Mouse (Mus musculus): ENCODE results near the gene Siah1a. TPM values are rescaled to one million over a fixed set of nuclear protein-coding genes. Genes with fewer than 3 reads are reported as not detected.

Siah1a gene
- polyA plus RNA-seq, 1 experiment from 2014 or later: 26.3 TPM

DNA sequence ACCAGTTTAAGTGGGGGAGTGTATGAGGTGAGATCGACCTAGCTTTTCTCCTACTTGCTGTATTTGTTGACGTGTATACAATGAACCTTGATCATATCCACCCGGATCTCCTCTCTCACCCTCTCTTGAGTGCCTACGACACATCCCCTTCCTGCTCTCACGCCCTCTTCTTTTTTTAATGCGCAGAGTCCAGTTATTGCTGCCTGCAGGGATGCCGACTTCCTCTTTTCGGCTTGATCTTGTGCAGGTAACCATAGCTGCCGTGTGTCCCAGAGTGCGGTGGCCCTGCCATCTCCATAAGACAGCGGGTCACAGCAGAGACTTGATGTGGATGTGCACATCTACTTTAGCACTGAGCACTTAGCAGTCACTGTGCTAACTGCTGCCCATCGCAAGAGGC is 46.3 kb downstream of the Siah1a start:
- Histone ChIP-seq H3K4me3 (ENCODE audit: low read depth, low read length) (no peak overlapping the region), H3K9me3 (ENCODE audit: control insufficient read depth) (no peaks in the 10 kb centered on the region), H3K9ac (ENCODE audit: low read depth, low read length) (no peak overlapping the region), H3K4me1 (replicated peaks; ENCODE audit: control insufficient read depth, insufficient read depth, low read length) (no peaks in the 10 kb centered on the region), H3K27ac (ENCODE audit: low read depth, low read length) (no peak overlapping the region), H3K27me3 (replicated peaks; ENCODE audit: control insufficient read depth, insufficient read depth, low read length) (no peaks in the 10 kb centered on the region), H3K36me3 (ENCODE audit: control insufficient read depth, insufficient read depth) (peaks cover 26% of the 10 kb centered on the region; the same call in 1 of the 2 replicates), H3K4me2 (replicated peaks; ENCODE audit: low read depth) (no peak overlapping the region)
- no peak for ATAC-seq
- no peak for TF ChIP-seq CTCF (IDR thresholded peaks at IDR 0.05; ENCODE audit: low read depth)
- 79% methylated on average over 12 of the region's 12 CpGs for WGBS

DNA sequence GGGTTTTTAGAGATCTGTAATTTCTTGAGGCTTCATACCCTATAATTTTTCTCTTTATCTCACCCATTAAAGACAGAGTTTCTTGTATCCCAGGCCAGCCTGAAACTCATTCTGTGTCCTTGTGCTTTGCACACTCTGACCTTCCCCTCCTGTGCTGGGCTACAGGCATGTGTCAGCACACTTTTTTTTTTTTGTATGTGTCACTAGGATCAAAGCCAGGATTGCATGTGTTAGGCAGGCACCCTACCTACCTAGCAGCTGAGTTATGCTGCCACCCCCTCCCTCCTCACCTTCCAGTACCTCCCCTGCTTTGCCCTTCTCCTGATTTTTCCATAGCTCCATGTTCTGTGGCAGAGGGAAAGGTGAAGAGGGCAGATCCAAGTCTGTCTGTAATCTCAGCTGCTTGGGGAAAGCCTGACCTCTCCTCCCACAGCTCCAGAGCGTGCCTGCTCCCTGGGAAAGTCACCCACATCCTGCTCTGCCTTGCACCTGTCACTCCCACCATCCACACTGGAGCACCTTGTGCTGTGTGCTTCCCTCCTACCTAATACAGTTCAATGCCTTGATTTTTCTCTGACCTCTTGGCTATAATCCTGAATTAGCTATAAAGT is 46.8 kb downstream of the Siah1a start:
- Histone ChIP-seq H3K27ac (ENCODE audit: low read depth, low read length) (no peak overlapping the region), H3K9ac (ENCODE audit: low read depth, low read length) (no peak overlapping the region), H3K4me2 (replicated peaks; ENCODE audit: low read depth) (no peak overlapping the region), H3K36me3 (ENCODE audit: control insufficient read depth, insufficient read depth) (peaks cover 26% of the 10 kb centered on the region; the same call in 1 of the 2 replicates), H3K9me3 (ENCODE audit: control insufficient read depth) (no peaks in the 10 kb centered on the region), H3K4me1 (replicated peaks; ENCODE audit: control insufficient read depth, insufficient read depth, low read length) (no peaks in the 10 kb centered on the region), H3K27me3 (replicated peaks; ENCODE audit: control insufficient read depth, insufficient read depth, low read length) (no peaks in the 10 kb centered on the region), H3K4me3 (ENCODE audit: low read depth, low read length) (no peak overlapping the region)
- TF ChIP-seq CTCF (IDR thresholded peaks at IDR 0.05; ENCODE audit: low read depth): no peak
- ATAC-seq: no peak
- WGBS: 50% methylated on average over 1 of the region's 1 CpGs

DNA sequence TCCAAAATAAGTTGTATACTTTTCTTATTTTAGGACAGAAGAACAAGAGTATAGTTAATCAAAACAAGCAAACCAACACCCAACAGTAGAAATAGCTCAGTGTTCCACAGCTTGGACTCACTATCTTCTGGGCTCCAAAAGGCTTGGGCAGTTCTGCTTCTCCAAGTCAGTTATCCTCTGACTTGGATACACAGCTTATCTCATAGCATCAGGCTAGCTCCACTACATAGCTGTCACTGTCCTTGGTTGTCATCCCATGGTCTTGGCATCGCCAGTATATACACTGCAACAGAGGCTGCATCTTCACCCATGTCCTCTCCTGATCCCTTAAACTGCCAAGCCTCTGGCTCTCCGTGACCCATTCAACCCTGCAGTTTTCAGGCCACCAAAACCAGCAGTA is 50.0 kb downstream of the Siah1a start:
- no peak overlapping the region for H3K9ac ChIP-seq (ENCODE audit: low read depth, low read length)
- H3K27me3 ChIP-seq (replicated peaks; ENCODE audit: control insufficient read depth, insufficient read depth, low read length): no peaks in the 10 kb centered on the region
- H3K4me2 ChIP-seq (replicated peaks; ENCODE audit: low read depth): no peak overlapping the region
- H3K4me1 ChIP-seq (replicated peaks; ENCODE audit: control insufficient read depth, insufficient read depth, low read length): no peaks in the 10 kb centered on the region
- no peak for TF ChIP-seq CTCF (IDR thresholded peaks at IDR 0.05; ENCODE audit: low read depth)
- peaks cover 29% of the 10 kb centered on the region; the same call in 1 of the 2 replicates for H3K36me3 ChIP-seq (ENCODE audit: control insufficient read depth, insufficient read depth)
- WGBS: 93% methylated on average over 2 of the region's 2 CpGs
- H3K27ac ChIP-seq (ENCODE audit: low read depth, low read length): no peak overlapping the region
- no peaks in the 10 kb centered on the region for H3K9me3 ChIP-seq (ENCODE audit: control insufficient read depth)
- no peak for ATAC-seq
- no peak overlapping the region for H3K4me3 ChIP-seq (ENCODE audit: low read depth, low read length)

DNA sequence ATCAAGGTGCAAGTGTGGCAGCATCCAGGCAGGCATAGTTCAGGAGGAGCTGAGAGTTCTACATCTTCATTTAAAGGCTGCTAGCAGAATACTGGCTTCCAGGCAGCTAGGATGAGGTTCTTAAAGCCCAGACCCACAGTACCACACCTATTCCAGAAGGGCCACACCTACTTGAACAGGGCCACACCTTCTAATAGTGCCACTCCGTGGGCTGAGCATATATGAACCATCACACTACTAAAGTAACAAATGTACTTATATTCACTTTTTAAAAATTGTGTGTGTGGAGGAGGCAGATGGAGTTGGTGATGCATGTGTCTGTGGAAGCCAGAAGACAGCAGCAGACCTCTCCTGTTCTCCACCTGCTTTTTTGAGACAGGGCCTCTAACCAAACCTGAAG is 51.7 kb downstream of the Siah1a start:
- H3K4me3 ChIP-seq (ENCODE audit: low read depth, low read length): no peak overlapping the region
- no peaks in the 10 kb centered on the region for H3K27me3 ChIP-seq (replicated peaks; ENCODE audit: control insufficient read depth, insufficient read depth, low read length)
- WGBS: 45% methylated on average over 1 of the region's 1 CpGs
- TF ChIP-seq CTCF (IDR thresholded peaks at IDR 0.05; ENCODE audit: low read depth): no peak
- no peaks in the 10 kb centered on the region for H3K4me1 ChIP-seq (replicated peaks; ENCODE audit: control insufficient read depth, insufficient read depth, low read length)
- no peak overlapping the region for H3K4me2 ChIP-seq (replicated peaks; ENCODE audit: low read depth)
- H3K36me3 ChIP-seq (ENCODE audit: control insufficient read depth, insufficient read depth): peaks cover 16% of the 10 kb centered on the region; the same call in 1 of the 2 replicates
- no peak for ATAC-seq
- H3K27ac ChIP-seq (ENCODE audit: low read depth, low read length): no peak overlapping the region
- H3K9me3 ChIP-seq (ENCODE audit: control insufficient read depth): no peaks in the 10 kb centered on the region
- H3K9ac ChIP-seq (ENCODE audit: low read depth, low read length): no peak overlapping the region

DNA sequence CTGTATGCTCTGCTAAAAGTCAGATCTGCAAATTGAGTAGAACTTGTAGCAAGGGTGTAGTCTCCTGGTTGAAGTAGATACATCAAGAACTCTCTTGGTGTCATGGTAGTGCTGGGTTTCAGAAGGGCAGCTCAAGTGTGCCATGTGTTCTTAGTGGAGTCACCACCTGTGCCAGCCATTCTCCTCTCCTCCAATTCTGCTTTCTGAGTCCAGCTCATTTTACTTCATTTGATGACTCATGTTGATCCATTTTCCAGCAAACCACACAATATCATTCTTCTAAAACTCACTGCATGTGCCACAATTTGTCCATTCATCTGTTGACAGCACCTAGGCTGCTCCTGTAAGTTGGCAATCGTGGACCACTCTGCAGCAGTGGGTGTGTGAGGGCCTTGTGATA is 53.6 kb downstream of the Siah1a start:
- H3K4me1 ChIP-seq (replicated peaks; ENCODE audit: control insufficient read depth, insufficient read depth, low read length): no peaks in the 10 kb centered on the region
- H3K27ac ChIP-seq (ENCODE audit: low read depth, low read length): no peak overlapping the region
- no peak for TF ChIP-seq CTCF (IDR thresholded peaks at IDR 0.05; ENCODE audit: low read depth)
- no peak overlapping the region for H3K4me2 ChIP-seq (replicated peaks; ENCODE audit: low read depth)
- no peak overlapping the region for H3K9ac ChIP-seq (ENCODE audit: low read depth, low read length)
- H3K27me3 ChIP-seq (replicated peaks; ENCODE audit: control insufficient read depth, insufficient read depth, low read length): no peaks in the 10 kb centered on the region
- peaks cover 15% of the 10 kb centered on the region; the same call in 1 of the 2 replicates for H3K36me3 ChIP-seq (ENCODE audit: control insufficient read depth, insufficient read depth)
- no peak for ATAC-seq
- H3K4me3 ChIP-seq (ENCODE audit: low read depth, low read length): no peak overlapping the region
- WGBS: 88% methylated on average over 1 of the region's 1 CpGs
- no peaks in the 10 kb centered on the region for H3K9me3 ChIP-seq (ENCODE audit: control insufficient read depth)

DNA sequence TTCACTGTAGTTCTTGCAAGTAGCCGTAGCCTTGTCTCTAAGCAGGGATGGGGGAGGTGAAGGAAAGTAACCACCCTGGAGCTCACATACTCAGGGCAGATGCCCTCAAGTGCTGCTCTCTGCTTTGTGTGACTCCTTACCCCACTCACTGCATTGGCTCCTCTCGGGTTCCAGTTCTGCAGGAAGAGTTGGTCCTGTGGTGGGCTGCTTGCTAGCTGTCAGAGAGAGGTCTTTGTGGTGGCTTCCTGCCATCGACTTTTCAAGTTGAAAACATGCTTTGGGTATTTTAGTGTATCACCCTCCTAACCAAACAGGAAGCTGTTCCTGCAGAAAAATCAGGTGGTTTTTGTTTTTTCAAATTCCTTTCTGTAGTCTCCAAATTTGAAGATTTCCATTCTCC is 59.1 kb downstream of the Siah1a start:
- ATAC-seq: no peak
- no peak overlapping the region for H3K9ac ChIP-seq (ENCODE audit: low read depth, low read length)
- H3K9me3 ChIP-seq (ENCODE audit: control insufficient read depth): no peaks in the 10 kb centered on the region
- H3K4me2 ChIP-seq (replicated peaks; ENCODE audit: low read depth): no peak overlapping the region
- no peaks in the 10 kb centered on the region for H3K4me1 ChIP-seq (replicated peaks; ENCODE audit: control insufficient read depth, insufficient read depth, low read length)
- TF ChIP-seq CTCF (IDR thresholded peaks at IDR 0.05; ENCODE audit: low read depth): no peak
- H3K27ac ChIP-seq (ENCODE audit: low read depth, low read length): no peak overlapping the region
- H3K36me3 ChIP-seq (ENCODE audit: control insufficient read depth, insufficient read depth): peaks cover 3% of the 10 kb centered on the region; the same call in 1 of the 2 replicates
- no peaks in the 10 kb centered on the region for H3K27me3 ChIP-seq (replicated peaks; ENCODE audit: control insufficient read depth, insufficient read depth, low read length)
- WGBS: 87% methylated on average over 3 of the region's 3 CpGs
- no peak overlapping the region for H3K4me3 ChIP-seq (ENCODE audit: low read depth, low read length)

Other genes starting within 250 kb of the Siah1a start
- 0.07 TPM in 1 of 2 replicates, not detected in the other for gene Abcc12, start 165.2 kb downstream of the Siah1a start, polyA plus RNA-seq (2015; fragmentation: Nextera tagmentation; extraction: Ambion mirVana)
- 53.5 and 56.7 TPM in 2 replicates for gene Lonp2, start 121.9 kb downstream of the Siah1a start, polyA plus RNA-seq (2015; fragmentation: Nextera tagmentation; extraction: Ambion mirVana)
- 3.5 and 4.3 TPM in 2 replicates for gene Gm10638, start 235 bp downstream of the Siah1a start, polyA plus RNA-seq (2015; fragmentation: Nextera tagmentation; extraction: Ambion mirVana)
- 5.4 and 6.2 TPM in 2 replicates for gene N4bp1, start 139.3 kb upstream of the Siah1a start, polyA plus RNA-seq (2015; fragmentation: Nextera tagmentation; extraction: Ambion mirVana)